Mouse (Mus musculus) CD4-positive helper T cell, adult 2 months (primary cell): Measurements from ENCODE around the gene Rps15.
A peak's percentile ranks its signal among the peaks of the same experiment; 100 is the strongest.
"Not testable (repeated sequence)": the region's sequence is repeated elsewhere in the genome, so short reads cannot be mapped to it uniquely, and the experiment has no call there.

ENCODE experiments used
- DNase-seq: peaks from one replicate; pipeline ENCODE4 v3.0.0-alpha.2; 2012; ENCODE audit warnings: low read depth, missing footprints, low spot score

Rps15 gene

DNA sequence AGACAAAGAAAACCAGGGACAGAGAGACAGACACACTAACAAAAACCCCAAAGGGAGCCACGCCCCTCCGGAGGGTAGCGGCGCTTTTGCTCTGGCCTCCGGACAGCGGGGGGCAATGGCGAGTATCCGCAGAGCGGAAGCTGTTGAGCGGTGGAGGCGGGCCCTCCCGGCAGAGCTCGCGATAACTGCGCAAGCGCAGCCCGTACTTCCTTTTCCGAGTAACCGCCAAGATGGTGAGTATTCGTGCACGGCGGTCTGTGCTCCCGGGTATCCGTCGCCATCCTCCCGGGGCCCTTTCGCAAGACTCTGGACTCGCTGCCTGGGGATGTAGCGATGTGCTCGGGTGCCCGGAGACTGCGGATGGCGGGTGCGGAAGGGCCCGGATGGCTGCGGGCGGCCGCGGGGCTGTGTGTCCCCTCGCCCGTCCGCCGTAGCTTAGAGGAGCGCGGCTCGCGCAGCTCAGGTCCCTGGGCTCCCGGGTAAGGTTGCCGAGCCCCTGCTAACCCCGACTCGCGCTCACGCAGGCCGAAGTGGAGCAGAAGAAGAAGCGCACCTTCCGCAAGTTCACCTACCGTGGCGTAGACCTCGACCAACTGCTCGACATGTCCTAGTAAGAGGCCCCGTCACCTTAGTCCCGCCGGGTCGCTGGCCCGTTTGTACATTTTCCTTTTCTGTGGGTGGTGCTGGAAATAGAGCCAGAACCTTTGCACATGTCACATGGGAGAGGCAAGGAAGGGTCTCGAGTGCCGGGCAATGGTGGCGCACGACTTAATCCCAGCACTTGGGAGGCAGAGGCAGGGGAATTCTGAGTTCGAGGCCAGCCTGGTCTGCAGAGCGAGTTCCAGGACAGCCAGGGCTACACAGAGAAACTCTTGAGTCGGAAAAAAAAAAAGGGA lies at the start of gene Rps15:
TSS of gene Rps15 (plus strand) at position 203 of the 896 bp plus-strand sequence.
- DNase-seq, result peak; percentile 96

DNA sequence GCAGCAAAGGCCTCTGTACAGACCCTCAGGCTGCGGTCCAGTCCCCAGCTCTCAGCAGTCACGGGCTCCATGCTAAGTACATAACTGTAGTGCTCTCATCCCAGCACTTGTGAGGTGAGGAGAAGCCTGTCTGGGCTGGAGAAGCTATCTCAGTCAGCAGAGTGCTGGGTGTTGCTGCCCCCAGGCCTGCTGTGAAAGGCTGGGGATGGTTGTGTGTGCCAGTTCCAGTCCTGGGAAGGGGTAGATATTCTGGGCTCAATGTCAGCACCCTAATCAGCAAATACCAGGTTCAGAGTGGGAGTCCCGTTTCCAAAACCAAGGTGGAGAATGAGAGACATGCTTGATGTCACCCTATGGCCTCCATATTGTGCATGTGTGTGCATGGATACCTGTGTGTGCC lies 49.6 kb upstream of the Rps15 start:
- no peak for DNase-seq

DNA sequence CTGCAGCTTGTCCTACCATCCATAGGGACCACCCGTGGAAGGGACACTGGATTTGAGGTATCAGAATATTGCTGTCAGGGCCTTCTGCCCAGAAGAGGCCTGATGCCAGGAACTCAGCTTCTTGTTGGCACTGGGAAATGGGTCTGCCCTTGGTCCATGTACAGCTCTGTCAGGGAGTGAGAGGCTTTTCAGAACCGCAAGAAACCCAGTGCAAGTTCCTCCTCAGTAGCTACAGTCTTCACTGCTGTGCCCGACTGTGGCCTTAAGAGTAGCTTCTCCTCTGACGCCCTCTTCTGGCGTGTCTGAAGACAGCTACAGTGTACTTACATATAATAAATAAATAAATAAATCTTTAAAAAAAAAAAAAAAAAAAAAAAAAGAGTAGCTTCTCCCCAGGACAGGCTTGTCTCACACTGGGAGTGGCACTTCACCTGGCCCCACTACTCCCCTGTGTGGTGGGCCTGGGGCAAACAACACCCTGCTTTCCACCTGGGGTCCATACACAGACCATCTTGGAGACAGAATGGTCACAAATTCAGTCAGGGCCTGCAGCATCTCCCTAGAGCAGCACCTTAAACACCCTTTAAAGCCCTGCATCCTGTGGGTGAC lies 47.4 kb upstream of the Rps15 start:
- peak; percentile 73 for DNase-seq

DNA sequence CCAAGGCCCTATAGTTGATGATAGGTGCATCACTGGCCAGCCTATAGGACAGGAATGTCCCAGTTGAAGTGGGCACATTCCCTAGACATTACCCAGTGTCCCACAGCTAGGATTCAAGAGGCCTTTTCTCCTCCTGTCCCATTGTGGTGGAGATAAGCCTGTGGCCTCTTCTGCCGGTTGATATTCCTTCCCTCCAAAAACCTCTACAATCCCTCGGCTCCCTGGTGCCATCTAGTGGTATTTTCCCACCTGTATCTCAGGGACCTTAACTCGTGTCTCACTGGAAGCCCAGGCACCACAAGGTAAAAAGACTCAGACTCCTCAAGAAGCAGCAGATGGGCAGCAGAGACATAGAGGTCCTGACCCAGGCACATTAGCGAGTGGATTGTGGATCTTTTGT lies 46.7 kb upstream of the Rps15 start:
- peak; percentile 77 for DNase-seq

DNA sequence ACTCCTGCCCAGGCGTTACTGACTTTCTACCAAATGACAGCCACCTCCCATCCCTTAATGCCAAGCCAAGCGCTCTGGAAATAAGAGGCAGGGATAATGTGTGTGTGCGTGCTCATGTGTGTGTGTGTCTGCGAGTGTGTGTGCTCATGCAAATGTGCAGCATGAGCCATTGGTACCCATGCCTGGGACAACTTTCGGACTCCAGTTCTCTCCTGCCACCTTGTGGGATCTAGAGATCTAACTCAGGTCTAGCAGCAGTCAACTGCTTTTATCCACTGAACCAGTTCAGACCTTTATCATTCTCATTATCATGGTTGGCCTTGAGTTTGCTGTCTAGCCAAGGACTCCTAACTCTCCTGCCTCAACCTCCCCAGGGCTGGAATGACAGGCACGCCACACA lies 44.4 kb upstream of the Rps15 start:
- no peak for DNase-seq

DNA sequence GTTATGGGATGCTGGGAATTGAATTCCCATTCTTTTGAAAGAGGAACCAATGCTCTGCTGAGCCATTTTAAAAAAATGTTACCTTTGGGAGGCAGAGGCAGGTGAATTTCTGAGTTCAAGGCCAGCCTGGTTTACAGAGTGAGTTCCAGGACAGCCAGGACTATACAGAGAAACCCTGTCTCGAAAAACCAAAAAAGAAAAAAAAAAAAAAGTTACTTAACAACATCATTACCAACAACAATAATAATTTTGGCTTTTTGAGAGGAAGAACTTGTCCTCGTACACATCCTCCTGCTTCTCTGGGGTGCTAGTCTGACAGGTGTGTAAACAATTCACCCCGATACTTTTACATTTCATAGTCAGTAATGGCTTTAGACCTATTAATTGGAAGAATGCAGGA lies 43.8 kb upstream of the Rps15 start:
- not testable (repeated sequence) for DNase-seq

DNA sequence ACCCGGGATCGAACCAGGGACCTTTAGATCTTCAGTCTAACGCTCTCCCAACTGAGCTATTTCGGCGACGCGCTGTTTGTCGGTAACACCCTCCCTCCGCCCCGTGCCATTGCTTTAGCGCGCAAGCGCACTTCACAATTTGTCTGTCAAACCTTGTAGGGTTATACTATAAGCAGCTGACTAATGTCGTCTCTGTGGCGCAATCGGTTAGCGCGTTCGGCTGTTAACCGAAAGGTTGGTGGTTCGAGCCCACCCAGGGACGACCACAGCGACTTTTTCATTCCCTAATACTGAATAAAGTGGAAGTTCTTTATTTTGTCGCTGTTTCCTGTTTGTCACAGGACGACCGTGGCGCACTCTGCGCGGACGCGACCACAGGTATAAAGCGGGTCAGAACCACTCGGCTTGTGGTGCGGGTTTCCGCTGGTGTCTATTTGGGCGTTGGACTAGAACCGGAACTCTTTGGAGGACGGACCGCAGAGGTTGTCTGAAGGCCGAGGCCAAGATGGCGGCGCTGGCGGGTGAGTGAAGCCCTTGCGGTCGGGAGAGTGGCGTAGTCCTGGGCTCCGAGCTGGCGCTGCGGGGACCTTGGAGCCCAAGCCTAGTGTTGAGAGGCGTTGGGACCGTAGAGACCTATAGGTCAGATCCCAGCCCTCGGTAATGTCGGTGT lies 43.1 kb upstream of the Rps15 start, which contains the start of gene Ndufs7:
TSS of gene Ndufs7 (plus strand) at position 151 of the 670 bp plus-strand sequence.
- peak; percentile 97 for DNase-seq

DNA sequence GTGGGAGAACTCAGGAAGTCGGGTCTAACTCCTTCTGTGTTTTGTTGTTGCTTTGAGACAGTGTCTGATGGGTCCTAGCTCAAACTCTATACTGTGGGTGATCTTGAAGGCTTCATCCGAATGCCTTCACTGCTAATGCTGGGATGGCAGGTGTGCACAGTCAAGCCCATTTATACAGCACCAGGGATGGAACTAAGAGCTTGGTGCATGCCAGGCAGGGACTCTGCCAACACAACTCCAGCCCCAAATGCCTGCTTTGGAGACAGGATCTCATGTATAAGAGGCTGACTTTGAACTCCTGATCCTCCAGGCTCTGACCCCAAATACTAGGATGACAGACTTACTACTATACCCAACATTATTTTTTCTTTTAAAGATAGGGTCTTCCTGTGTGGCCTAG lies 42.2 kb upstream of the Rps15 start:
- no peak for DNase-seq

DNA sequence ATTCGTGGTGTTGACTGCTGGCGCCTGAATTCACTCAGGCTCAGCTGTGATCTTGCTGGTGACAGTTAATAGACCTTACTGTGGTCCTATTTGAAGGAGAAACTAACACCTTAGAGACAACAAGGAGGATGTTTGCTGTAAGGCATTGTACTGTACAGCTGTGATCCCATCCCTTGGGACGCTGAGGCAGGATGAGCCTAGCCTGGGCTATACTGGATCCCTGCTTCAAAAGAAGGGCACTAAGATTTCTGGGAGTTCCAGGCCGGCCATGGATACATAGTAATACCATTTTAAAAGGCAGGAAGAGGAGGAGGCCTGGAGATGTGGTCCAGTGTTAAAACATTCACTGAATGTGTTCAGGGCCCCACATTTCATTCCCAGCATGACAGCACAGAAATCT lies 41.7 kb upstream of the Rps15 start:
- no peak for DNase-seq

DNA sequence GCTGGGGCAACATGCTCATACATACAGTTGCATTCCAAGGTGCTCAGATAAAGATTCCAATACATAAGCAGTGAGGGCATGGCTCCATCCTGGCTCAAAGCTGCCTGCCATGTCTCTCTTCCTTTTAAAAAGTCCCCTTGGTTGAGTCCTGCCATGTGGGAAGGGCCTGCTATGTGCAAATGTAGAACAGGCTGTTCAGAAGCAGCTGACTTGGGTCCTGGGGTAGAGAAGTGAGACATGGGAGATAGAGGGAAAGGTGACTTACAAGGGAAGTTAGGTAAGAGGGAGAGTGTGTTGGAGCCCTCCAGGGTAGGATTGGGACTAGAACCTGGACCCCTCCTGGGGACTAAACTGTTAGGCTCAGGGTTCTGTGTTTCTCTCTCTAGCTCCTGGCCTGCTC lies 40.2 kb upstream of the Rps15 start:
- DNase-seq, result no peak

DNA sequence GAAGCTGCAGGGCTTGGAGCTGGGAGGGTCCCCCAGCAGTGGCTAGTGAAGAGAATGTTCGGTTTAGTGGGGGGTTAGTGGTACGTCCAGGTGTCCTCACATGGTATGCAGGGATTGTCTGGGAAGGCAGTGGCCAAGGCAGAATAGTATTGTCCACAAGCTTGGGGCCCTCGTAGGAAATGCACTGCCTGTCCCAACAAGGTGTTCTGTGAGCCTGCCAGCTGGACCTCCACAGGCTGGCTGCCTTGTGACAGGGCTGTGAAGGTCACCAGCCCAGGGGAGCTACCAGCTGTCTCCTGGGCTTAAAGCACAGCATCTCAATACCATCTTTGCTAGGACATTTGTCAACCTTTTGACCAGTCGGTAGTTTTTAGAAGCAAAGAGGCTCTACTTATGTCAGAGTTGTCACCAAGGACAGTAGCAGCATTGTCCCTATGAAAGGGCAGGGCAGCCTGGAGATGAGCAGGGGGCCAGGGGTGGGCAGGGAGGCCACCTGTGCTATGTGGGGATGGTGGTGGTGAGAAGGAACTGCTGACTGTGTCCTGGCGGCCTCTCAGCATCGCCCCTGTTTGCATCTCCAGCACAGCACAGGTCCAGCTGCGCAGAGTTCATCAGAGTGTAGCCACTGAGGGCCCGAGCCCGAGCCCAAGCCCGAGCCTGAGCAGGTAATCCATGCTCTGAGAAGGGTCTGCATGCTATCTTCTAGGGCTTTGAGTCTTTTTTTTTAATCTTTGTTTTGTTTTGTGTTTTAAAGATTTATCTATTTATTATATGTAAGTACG lies 39.6 kb upstream of the Rps15 start:
- no peak for DNase-seq

DNA sequence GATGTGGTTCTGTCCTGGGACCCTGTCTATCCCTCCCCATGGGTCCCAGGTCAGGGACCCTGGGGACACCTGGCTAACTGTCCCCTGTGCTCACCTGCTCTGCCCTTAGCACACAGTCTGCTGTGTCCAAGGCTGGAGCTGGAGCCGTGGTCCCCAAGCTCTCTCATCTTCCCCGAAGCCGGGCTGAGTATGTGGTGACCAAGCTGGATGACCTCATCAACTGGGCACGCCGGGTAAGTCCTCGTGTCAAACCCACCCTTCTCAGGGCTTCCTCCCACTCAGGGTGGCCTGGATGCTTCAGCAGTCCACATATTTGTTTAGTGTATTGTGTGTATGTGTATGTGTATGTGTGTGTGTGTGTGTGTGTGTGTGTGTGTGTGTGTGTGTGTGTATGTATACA lies 38.7 kb upstream of the Rps15 start:
- DNase-seq, result no peak

DNA sequence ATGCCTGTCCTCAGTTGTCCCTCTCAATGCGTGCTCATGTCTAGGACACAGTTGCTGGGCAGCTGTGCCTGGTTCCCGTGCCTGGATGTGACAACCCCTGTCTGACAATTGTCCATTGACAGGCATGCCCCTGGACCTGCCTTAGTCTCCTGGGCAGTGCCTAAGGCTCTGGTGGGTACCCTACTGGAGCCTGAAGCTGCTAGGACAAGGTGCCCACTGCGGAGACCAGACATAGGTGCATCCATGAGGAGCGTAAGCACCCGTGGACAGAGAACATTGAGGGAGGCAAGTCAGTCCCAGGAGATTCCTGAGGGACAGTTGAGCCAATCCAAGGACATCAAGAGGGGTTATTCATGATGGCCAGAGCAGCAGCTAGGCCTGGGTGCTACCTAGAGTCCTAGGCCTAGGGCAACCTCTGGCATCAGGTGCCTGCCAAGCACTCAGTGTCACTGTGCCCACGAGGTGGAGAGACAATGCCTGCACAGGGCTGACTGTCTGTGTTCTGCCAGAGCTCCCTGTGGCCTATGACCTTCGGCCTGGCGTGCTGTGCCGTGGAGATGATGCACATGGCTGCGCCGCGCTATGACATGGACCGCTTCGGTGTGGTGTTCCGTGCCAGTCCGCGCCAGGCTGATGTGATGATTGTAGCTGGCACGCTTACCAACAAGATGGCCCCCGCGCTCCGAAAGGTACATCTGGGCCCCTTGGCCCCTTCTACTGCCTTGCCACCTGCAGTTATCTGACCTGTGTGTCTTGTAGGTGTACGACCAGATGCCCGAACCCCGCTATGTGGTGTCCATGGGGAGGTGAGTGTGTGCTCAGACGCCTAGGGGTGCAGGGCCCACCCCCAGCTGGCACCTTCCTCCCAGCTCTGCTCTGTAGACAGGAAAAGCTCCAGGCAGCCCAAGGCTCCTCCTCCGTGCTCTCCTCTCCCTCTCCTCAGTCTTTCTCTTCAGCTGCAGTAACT lies 37.6 kb upstream of the Rps15 start:
- DNase-seq, result no peak

DNA sequence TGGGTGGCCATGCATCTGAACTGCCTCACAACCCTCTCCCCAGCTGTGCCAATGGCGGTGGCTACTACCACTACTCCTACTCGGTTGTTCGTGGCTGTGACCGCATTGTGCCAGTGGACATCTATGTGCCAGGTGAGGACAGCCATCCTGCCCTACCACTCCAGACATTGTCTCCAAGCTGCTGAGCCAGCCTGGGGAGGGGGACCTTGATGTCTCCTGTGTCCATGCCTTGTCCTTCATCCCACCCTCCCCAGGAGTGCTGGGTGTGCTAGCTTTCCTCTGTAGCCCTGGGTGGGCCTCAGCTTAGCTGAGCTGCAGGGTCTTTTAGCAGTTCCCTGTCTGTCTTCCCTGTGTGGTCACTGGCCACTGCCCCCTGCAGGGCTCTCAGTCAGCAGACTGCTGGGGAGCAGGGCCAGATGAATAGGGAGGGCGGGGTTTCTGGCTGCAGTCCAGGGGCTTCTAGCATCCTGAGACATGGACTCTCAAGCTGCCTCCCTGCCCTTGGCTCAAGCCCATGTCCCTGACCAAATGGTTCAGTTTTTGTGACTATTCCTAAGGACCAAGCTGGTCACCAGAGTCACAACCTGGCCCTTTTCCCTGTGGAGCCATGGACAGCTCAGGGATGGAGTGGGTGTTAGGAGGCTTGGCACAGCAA lies 36.2 kb upstream of the Rps15 start:
- DNase-seq, result no peak

DNA sequence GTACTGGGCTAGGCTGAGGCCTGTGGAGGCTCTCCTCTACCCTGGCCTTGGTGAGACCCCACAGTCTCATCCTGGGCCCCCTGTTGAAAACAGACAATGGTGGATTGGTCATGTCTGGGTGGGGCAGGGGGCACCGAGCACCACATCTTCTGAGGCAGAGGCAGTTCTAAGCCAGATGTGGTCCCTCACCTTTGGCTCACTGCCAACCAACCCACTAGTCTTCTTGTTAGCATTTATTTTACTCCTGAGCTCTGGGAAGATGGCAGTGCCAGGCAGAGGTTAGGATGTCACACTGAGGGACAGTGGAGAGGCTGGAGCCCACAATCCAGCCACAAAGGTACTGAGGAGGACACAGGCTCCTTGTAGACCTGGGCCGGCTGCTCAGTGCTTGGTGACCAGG lies 34.3 kb upstream of the Rps15 start:
- DNase-seq, result no peak

DNA sequence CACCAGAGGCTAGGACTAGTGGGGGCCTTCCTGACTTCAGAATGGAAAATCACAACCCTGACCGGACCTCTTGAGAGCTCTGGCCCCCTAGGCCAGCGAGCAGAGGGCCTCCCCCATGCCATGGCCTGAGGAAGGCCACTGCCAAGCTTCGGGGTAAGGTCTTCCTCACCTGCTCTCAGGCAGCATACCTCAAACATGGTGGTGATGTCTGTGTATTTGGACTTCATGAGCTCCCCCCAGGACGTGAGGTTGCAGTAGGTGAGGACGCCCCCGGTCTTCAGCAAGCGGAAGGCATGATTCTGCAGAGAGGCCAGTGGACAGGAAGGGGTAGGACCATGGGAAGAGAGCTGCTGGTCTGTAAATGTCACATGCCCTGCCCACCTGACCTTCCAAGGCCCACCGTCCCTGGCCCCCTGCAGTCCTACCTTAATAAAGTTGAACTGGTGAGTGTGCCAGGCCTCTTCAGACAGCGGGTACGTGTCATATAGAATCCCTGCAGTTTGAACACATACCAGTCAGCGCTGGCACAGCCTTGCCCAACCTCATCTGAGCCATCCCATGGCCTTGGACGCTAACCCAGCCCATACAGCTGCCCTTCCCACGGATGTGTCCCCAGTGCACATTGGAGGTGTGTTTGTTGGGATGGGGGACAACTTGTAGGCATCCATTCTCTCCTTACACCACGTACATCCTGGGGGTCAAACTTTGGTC lies 33.3 kb upstream of the Rps15 start:
- DNase-seq, result no peak

DNA sequence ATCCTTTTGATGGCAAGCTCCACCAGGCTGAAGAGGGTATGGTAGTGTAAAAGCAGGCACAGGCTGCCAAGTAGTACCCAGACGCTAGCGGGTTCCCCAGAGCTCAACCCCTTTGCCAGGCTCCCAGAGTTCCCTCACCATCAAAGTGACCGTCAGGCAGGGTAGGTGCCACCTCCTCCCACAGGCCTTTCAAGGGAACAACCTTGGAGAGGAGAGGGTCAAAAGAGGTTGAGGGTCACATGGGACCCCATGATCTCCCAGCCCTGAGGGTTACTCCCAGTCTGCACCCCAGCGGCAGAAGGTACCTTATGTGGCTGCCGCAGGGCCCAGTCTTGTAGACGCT lies 32.8 kb upstream of the Rps15 start:
- DNase-seq, result no peak

DNA sequence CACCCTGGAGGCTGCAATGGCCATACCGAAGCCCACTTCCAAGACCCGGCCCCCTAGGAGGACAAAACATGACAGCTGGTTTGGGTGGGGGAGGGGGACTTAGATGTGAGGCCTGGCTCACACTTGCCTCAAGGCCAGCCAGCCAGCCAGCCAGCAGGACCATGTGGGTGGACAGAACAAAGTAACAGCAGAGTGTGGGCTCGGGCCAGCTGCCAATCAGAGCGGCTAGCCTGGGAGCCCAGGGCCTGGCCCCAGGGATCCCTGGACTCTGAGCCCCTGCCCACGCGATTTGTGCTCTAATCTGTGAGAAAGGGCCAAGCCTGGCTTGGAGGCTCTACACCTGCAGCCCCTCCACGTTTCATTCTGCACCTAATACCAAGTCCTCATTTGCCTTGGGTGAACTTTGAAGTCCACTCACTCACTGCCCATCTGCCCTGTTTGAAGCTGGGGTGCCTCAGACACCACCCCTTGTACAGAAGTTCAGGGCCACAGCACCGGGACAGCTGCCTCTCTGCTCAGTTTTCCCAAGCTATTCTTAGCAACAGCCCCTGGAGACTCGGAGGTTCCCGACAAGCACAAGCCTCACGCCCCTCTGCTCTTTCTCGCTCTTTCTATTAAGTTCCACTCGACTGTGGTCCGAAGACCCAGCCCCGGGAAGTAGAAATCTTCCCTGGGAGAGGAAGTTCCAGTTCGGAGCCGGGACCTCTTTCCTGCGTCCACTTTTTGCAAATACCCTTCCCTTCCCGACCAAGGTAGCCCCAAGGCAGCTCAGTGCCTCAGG lies 32.2 kb upstream of the Rps15 start:
- no peak for DNase-seq
